Mouse (Mus musculus) testis, postnatal 14 days (tissue): ENCODE data around the gene Polrmt.
"Not testable (repeated sequence)": the region's sequence is repeated elsewhere in the genome, so short reads cannot be mapped to it uniquely, and the experiment has no call there.

ENCODE experiments used
- DNase-seq: peaks from one replicate; pipeline ENCODE4 v3.0.0; 2021; ENCODE audit warnings: low spot score

Polrmt gene

DNA sequence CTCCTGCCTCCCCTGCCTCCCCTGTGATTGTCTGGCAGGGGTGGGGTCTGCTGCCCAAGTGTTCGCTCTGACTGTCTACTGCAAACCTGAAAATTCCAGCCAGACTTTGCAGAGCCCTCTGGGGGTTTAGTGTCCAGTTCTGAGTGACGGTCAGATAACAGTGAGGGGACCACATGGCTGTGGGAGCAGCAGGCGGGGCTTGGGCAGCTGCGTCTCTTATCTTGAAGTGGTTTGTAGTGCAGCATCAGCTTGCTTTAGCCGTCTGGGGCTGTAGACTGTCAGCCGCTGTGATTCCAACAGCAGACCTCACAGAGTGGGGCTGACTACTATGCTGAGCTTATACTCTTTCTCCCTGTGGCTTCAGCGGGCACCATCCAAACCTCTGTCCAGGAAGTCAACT lies 37.1 kb downstream of the Polrmt start:
- no peak for DNase-seq

DNA sequence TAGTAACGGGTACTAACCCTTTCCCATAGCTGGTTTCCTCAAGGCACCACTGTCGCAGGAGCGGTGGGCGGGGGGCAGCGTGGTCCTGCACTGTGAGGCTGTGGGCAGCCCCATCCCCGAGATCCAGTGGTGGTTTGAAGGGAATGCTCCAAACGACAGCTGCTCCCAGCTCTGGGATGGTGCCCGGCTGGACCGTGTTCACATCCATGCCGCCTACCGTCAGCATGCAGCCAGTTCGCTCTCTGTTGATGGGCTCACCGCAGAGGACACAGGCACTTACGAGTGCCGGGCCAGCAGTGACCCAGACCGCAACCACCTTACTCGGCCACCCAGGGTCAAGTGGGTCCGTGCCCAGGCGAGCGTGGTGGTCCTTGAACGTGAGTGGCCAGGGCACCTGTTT lies 37.7 kb downstream of the Polrmt start:
- no peak for DNase-seq

DNA sequence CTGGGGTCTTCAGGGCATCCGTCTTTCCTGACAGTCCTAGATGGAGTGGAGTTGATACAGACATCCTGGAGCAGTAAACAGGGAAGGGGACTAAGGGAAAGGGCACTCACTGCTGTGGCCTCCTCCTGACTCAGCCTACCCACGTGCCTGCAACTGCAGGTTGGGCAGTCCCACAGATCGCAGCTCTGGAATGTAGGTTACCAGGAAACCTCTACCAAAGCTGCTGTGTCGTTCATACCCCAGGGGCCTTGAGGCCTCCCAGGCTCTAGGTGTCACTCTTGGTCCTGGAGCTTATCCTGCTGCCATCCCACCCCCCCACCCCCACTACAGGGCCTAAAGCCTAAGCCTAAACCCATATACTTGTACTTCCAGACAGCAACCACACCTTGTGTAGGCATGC lies 38.6 kb downstream of the Polrmt start:
- no peak for DNase-seq

- DNase-seq = no peak
Observed at GRCm38 (mm10) chr10:79707162-79707561, 39.2 kb downstream of the Polrmt start.

DNA sequence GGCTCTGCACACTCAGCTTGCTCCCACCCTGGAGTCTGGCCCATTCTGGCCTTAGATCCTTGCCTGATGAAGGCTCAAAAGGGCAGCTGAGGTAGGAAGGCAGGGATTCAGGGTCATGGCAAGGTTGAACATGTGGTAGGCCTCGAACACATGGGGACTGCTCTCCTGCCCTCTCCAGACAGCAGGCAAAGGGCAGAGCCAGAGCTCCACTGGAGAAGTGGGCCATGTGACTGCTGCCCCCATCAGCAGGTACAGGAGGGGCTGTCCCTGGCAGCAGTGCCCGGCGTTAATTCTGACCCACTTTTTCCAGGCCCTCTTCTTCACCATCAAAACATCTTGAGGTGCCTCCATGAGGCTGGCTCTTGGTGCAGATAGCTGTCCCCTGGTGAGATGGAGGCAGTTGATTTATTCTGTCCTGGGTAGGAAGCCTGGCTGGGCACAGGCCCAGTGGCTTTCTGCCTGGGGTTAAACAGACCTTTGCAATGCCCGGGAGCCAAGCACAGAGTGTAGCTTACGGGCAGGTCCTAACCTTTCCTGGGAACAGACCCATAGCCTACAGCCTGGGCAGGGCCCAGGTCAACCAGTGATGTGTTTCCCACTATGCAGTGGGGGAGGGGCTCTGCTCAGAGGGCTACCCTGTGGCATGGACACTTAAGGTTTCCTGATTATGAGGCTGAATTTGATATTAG lies 39.8 kb downstream of the Polrmt start:
- DNase-seq = no peak

DNA sequence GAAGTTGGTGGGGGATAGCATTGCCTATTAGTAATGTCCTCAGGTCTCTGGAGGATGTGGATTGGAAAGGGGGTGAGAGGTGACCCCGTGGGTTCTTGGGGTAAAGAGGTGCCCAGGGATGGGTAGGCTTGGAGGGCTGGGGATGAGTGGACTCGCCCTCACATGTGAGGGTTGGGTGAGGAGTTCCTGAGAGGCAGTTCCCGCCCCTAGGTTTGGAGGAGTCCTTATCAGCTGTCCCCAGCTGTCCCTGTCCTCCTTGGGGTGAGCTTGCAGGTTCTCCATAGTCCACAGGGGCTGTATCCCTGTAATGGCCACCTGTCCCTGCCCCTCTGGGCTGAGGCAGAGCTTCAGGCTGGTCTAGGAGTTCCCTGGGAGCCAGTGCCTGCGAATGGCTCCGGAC lies 40.4 kb downstream of the Polrmt start:
- DNase-seq = no peak

DNA sequence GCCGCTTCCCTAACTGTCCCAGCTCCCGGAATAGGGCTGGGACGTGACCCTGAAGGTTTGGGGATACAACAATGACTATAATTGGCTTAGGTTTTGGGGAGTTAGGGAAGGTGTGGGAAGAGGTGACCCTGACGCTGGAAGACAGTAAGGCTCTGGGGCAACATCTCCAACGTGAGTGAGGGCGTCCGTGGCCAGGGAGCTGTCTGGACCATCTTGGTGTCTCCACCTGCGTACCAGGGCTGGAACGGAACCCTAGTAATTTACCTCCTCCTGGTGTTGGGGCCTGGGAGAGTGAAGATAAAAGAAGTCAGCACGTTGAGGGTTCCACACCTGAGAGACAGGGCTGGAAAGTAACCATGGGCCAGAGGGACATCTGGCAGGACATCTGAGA lies 41.4 kb downstream of the Polrmt start:
- no peak for DNase-seq

DNA sequence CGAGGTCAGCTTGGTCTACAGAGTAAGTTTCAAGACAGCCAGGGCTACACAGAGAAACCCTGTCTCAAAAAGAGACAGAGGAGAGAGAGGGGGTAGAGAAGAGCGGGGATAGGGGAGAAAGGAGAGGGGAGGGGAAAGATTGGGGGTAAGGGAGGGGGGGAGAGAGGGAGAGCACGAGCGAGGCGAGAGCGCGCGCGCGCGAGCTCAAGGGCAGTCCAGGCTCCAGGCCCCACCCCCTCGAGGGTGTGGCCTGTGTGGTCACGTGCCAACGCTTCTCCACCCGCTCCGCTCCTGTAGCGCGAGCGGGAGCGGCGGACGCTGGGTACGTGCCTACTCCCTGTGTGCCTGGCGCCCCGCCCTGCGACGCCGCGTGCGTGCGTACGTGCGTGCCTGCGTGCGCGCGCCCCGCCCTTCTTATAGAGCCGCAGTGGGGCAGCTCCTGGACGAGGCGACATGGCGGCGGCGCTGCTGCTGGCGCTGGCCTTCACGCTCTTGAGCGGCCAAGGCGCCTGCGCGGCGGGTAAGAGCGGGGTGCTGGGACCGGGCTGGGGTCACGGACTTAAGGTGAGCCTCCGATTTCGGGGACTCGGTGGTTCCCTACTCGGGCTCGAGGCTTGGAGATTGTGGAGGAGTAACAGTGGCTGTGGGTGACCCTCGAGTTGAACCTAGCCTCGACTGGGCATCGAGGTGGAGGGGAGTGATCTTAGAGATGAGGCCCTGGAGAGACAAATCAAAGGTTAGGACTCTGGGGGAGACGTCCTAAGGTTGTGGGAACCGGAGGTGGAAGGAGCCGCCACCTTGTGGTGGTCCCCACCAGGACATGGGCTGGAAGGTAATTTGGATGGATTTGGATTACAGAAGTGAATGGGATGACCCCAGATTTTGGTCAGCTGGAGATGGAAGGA lies 42.1 kb downstream of the Polrmt start, which contains the start of gene Bsg:
TSS of gene Bsg (plus strand) at position 427 of the 905 bp plus-strand sequence.
- peak; percentile 98 for DNase-seq

DNA sequence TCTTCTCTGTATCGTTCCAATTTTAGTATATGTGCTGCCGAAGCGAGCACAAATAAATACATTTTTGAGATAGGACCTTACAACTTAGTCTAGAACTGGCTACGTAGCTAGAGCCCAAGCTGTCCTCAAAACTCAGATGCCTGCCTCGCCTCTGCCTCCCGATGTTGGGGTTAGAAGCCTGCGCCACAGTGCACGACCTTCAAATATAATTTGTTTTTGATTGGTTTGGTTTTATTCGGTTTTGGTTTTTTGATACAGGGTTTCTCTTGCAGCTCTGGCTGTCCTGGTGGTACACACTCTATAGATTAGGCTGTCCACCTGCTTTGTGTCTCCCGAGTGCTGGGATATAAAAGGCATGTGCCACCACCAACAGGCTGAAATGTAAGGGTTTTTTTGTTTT lies 42.8 kb downstream of the Polrmt start:
- no peak for DNase-seq

GRCm38 (mm10) chr10:79702970-79703369 lies 43.4 kb downstream of the Polrmt start:
- not testable (repeated sequence) for DNase-seq

GRCm38 (mm10) chr10:79701443-79702129 lies 44.8 kb downstream of the Polrmt start:
- no peak for DNase-seq

- no peak for DNase-seq
Observed at GRCm38 (mm10) chr10:79700676-79701075, 45.7 kb downstream of the Polrmt start.

GRCm38 (mm10) chr10:79698459-79698858 lies 47.9 kb downstream of the Polrmt start:
- DNase-seq = no peak

DNA sequence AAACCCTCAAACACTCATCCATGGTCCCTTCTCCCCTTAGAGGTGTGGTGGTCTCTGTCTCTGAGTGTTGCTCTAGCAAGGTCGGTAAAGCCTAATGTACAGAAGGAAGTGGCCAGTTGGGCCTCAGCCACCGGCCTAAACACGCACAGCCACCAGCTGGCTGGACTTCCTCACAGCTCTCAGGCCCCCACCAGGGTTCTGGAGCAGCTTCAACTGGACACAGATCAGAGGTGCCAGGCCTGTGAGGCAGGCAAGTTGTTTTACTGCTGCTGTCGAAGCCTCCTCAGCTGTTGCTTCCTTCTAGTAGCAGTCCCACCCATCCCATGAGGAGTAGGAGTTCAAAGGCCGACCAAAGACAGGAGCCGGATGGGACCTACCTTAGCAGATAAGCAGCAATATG lies 48.5 kb downstream of the Polrmt start:
- no peak for DNase-seq

DNA sequence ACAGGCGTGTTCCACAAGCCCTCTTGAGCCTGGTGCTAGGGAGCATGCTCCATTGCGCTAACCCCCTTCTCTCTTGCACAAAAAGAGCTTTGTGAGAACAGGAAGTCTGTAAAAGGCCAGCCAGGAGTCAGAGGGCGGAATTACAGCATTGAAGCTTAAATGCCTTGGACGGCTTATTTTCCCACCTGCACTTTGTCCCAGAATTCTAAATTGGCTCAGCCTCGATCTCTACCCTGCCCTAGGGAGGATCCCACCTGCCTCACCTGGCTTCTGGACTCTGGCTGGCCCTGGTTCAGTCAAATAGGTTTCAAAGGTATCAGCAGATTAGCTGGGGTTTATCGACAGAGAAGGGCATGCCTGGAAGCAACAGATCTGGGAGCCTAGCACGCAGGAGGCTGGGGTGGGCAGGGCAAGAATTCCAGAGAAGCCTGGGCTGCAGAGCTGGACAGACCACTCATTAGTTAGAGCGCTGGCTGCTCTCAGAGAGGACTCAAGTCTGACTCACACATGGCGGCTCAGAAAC lies 50.2 kb downstream of the Polrmt start:
- DNase-seq = no peak

DNA sequence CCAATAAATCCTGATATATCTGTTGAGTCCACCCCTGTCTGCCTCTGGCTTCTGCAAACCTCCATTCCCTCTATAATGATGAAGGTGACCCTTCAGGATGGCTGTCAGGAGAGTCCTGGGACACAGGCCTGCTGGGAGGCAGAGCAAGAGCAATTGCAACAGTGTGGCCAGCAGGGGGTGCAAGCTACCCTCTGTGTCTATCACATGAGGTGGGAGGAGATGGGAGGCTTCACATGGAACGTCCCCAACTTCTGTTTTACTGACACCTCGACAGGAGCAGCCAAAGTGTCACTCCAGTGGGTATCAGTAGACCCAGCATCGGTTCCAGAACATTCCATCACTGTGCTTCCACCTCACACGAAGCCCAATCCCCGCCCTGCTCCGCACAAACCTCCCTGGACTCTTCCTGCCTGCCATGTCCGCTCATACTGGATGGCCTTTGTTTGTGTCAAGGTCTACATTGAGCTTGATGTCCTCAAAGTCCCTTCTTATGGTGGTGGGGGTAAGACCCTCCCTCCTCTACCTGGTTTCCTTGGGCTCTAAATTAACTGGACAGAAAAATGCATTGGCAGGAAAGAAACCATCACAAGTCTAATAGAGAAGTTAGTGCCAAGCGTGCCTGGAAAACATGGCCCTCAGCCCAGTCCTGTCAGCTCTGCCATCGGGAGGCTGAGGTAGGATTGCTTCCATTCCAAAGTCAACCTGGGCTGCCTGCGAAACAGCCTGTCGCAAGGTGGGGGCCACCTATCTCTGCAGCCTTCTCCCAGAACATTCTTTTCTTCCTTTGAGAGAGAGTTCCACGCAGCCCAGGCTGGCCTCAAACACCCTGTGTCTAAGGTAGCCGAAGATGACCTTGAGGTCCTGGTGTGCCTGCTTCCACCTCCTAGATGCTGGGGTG lies 50.9 kb downstream of the Polrmt start:
- DNase-seq = peak; percentile 64

GRCm38 (mm10) chr10:79694379-79694655 lies 52.1 kb downstream of the Polrmt start:
- no peak for DNase-seq

DNA sequence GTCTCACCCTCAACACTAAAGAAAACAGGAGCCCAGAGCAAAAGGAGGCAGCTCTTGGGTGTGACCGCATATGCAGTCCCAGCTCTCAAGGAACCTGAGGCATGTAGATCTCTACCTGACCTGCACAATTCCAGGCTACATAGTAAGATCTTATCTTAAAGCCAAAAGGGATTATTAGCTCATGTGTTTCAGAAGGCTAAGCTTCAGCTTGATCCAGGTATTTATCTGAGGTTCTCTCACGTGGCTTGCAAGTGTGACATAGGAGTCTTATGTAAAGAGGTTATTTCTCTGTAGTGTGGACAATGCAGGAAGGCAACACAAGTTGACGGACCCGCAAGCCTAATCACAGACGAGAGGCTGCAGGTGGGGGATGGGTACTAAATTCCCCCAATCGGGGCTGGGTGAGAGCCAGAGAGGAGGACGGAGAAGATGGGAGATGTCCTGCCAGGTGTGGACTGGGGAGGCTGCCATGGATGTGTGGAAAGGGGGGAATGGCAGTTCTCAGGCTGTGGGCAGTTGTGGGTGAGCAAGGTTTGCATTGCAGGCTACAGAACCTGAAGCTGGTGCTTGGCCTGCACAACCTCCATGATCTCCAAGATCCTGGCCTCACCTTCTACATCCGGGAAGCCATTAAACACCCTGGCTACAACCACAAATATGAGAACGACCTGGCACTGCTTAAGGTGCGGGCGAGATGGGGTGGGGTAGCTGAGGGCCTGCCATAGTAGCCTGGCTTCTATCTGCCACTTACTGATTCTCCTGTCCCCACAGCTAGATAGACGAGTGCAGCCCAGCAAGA lies 52.6 kb downstream of the Polrmt start:
- no peak for DNase-seq

GRCm38 (mm10) chr10:79691986-79692548 lies 54.3 kb downstream of the Polrmt start:
- DNase-seq = no peak

GRCm38 (mm10) chr10:79689178-79689577 lies 57.2 kb downstream of the Polrmt start:
- DNase-seq = no peak

DNA sequence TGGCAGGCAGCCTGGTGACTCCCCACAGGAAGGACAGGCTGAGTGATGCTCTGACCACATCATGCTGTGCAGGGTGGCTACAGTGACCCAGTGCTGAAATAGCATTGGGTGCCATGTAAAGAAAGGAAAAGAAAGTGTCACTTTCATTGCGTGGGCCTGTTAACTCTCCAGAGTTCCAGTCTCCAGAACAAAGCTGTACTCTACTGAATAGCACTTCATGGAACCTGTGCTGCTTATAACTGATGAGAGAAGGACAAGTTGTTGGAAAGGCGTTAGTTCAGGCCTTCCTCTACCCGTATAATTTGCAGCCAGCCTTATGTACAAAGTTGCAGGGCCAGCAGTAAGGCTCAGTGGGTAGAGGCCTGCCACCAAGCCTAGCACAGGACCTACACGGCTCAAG lies 57.7 kb downstream of the Polrmt start, which contains the start of gene Gzmm:
TSS of gene Gzmm (plus strand) at position 301 of the 400 bp plus-strand sequence.
- no peak for DNase-seq
